Mouse (Mus musculus) forebrain, embryonic 15.5 days (tissue): Measurements from ENCODE around the gene Caln1. TPM values are rescaled to one million over a fixed set of nuclear protein-coding genes. Genes with fewer than 3 reads are reported as not detected.
A peak's percentile ranks its signal among the peaks of the same experiment; 100 is the strongest.

Experiments used
- ATAC-seq: fragments of 200-750 bp; cut with Nextera tagmentation; replicated peaks from 2 replicates; pipeline ENCODE4 v1.8.0; 2017; ENCODE audit warnings: mild to moderate bottlenecking, moderate TSS enrichment, moderate library complexity
- H3K27ac ChIP-seq: fragments of 300-500 bp; sonication (generic); replicated peaks from 2 replicates; pipeline ENCODE4 v1.5.1; 2015; ENCODE audit warnings: mild to moderate bottlenecking, inconsistent platforms
- H3K27me3 ChIP-seq: fragments of 300-500 bp; sonication (generic); 2 replicates; pipeline ENCODE4 v1.6.1; 2015; ENCODE audit warnings: inconsistent platforms
- H3K36me3 ChIP-seq: fragments of 300-500 bp; sonication (generic); 2 replicates; pipeline ENCODE4 v1.6.1; 2015; ENCODE audit warnings: mild to moderate bottlenecking, inconsistent platforms
- H3K4me1 ChIP-seq: fragments of 300-500 bp; sonication (generic); 2 replicates; pipeline ENCODE4 v1.6.1; 2015; ENCODE audit warnings: inconsistent platforms
- H3K4me2 ChIP-seq: fragments of 300-500 bp; sonication (generic); replicated peaks from 2 replicates; pipeline ENCODE4 v1.6.1; 2015; ENCODE audit warnings: mild to moderate bottlenecking, inconsistent platforms
- H3K4me3 ChIP-seq: fragments of 300-500 bp; sonication (generic); 2 replicates; pipeline ENCODE4 v1.5.1; 2015; ENCODE audit warnings: mild to moderate bottlenecking, inconsistent platforms
- H3K9ac ChIP-seq: fragments of 300-500 bp; sonication (generic); replicated peaks from 2 replicates; pipeline ENCODE4 v1.6.1; 2015; ENCODE audit warnings: mild to moderate bottlenecking, inconsistent platforms
- H3K9me3 ChIP-seq: fragments of 300-500 bp; sonication (generic); 2 replicates; pipeline ENCODE4 v1.6.1; 2016; ENCODE audit warnings: inconsistent platforms
- WGBS: fragments of 180-500 bp; shearing (Covaris S2); methylation state at CpG from one replicate; pipeline ENCODE4 v1.1.7; 2015; ENCODE audit warnings: mixed read lengths; 5-methylcytosine and 5-hydroxymethylcytosine counted together
- polyA plus RNA-seq: library from polyadenylated mRNA; unstranded; fragments of >200 nt; fragmentation: Nextera tagmentation; extraction: Ambion mirVana; gene quantifications from 2 replicates; pipeline ENCODE4 v1.2.1, GENCODE M21; 2015

Gene Caln1
- polyA plus RNA-seq, 1 experiment from 2014 or later = 17.5 TPM

- Histone ChIP-seq H3K9me3 (no peaks in the 10 kb centered on the region), H3K4me1 (peaks cover 3% of the 10 kb centered on the region; the same call in 1 of the 2 replicates), H3K27me3 (no peaks in the 10 kb centered on the region), H3K4me2 (peak overlapping the region; percentile 17), H3K36me3 (no peaks in the 10 kb centered on the region), H3K9ac (no peak overlapping the region), H3K27ac (no peak overlapping the region), H3K4me3 (no peak overlapping the region)
- 10% methylated on average over 11 of the region's 11 CpGs for WGBS
- no peak for ATAC-seq
Measured at GRCm38 (mm10) chr5:130852182-130852581, 482.9 kb downstream of the Caln1 start.

GRCm38 (mm10) chr5:130853371-130853770 is 484.1 kb downstream of the Caln1 start:
- no peak overlapping the region for H3K4me2 ChIP-seq
- 0 out of 2 replicates have a peak, but pooled peaks have one; percentile 32 for ATAC-seq
- H3K9me3 ChIP-seq = no peaks in the 10 kb centered on the region
- under 1% methylated on average over 10 of the region's 10 CpGs for WGBS
- H3K27me3 ChIP-seq = no peaks in the 10 kb centered on the region
- H3K4me3 ChIP-seq = no peak overlapping the region
- no peak overlapping the region for H3K27ac ChIP-seq
- H3K36me3 ChIP-seq = no peaks in the 10 kb centered on the region
- peaks cover 3% of the 10 kb centered on the region; the same call in 1 of the 2 replicates for H3K4me1 ChIP-seq
- no peak overlapping the region for H3K9ac ChIP-seq

- Histone ChIP-seq H3K36me3 (no peaks in the 10 kb centered on the region), H3K9me3 (no peaks in the 10 kb centered on the region), H3K9ac (no peak overlapping the region), H3K4me3 (no peak overlapping the region), H3K27ac (no peak overlapping the region), H3K4me1 (peaks cover 3% of the 10 kb centered on the region; the same call in 1 of the 2 replicates), H3K4me2 (no peak overlapping the region), H3K27me3 (no peaks in the 10 kb centered on the region)
- ATAC-seq = no peak
- WGBS = 75% methylated on average over 7 of the region's 7 CpGs
Measured at GRCm38 (mm10) chr5:130854430-130854829, 485.2 kb downstream of the Caln1 start.

GRCm38 (mm10) chr5:130858148-130858547 is 488.9 kb downstream of the Caln1 start:
- no peak overlapping the region for H3K27ac ChIP-seq
- no peaks in the 10 kb centered on the region for H3K9me3 ChIP-seq
- H3K4me2 ChIP-seq = no peak overlapping the region
- no peak overlapping the region for H3K9ac ChIP-seq
- no peak overlapping the region for H3K4me3 ChIP-seq
- H3K4me1 ChIP-seq = no peaks in the 10 kb centered on the region
- 0 out of 2 replicates have a peak, but pooled peaks have one; percentile 41 for ATAC-seq
- H3K36me3 ChIP-seq = no peaks in the 10 kb centered on the region
- WGBS = 26% methylated on average over 8 of the region's 8 CpGs
- no peaks in the 10 kb centered on the region for H3K27me3 ChIP-seq

- Histone ChIP-seq H3K9me3 (no peaks in the 10 kb centered on the region), H3K27ac (no peak overlapping the region), H3K9ac (no peak overlapping the region), H3K4me2 (no peak overlapping the region), H3K4me1 (no peaks in the 10 kb centered on the region), H3K36me3 (no peaks in the 10 kb centered on the region), H3K4me3 (no peak overlapping the region), H3K27me3 (no peaks in the 10 kb centered on the region)
- WGBS = 82% methylated on average over 3 of the region's 3 CpGs
- ATAC-seq = no peak
Measured at GRCm38 (mm10) chr5:130858706-130859105, 489.5 kb downstream of the Caln1 start.

- no peak overlapping the region for H3K27ac ChIP-seq
- 30% methylated on average over 6 of the region's 6 CpGs for WGBS
- H3K4me1 ChIP-seq = no peaks in the 10 kb centered on the region
- no peaks in the 10 kb centered on the region for H3K9me3 ChIP-seq
- no peak for ATAC-seq
- no peak overlapping the region for H3K9ac ChIP-seq
- H3K4me2 ChIP-seq = no peak overlapping the region
- no peak overlapping the region for H3K4me3 ChIP-seq
- no peaks in the 10 kb centered on the region for H3K27me3 ChIP-seq
- no peaks in the 10 kb centered on the region for H3K36me3 ChIP-seq
Measured at GRCm38 (mm10) chr5:130859736-130860135, 490.5 kb downstream of the Caln1 start.

GRCm38 (mm10) chr5:130862302-130862701 is 493.0 kb downstream of the Caln1 start:
- Histone ChIP-seq H3K4me3 (no peak overlapping the region), H3K36me3 (no peaks in the 10 kb centered on the region), H3K4me2 (no peak overlapping the region), H3K4me1 (no peaks in the 10 kb centered on the region), H3K27me3 (no peaks in the 10 kb centered on the region), H3K27ac (no peak overlapping the region), H3K9me3 (no peaks in the 10 kb centered on the region), H3K9ac (no peak overlapping the region)
- WGBS = 56% methylated on average over 5 of the region's 5 CpGs
- no peak for ATAC-seq

- WGBS = 81% methylated on average over 1 of the region's 1 CpGs
- H3K27me3 ChIP-seq = no peaks in the 10 kb centered on the region
- H3K36me3 ChIP-seq = no peaks in the 10 kb centered on the region
- H3K4me3 ChIP-seq = no peak overlapping the region
- H3K27ac ChIP-seq = no peak overlapping the region
- no peak for ATAC-seq
- no peak overlapping the region for H3K4me2 ChIP-seq
- H3K4me1 ChIP-seq = no peaks in the 10 kb centered on the region
- H3K9ac ChIP-seq = no peak overlapping the region
- no peaks in the 10 kb centered on the region for H3K9me3 ChIP-seq
Measured at GRCm38 (mm10) chr5:130869869-130870268, 500.6 kb downstream of the Caln1 start.

- Histone ChIP-seq H3K4me3 (no peak overlapping the region), H3K27ac (peak overlapping the region; percentile 40; the same call in 1 of the 2 replicates)
- 52% methylated on average over 8 of the region's 8 CpGs for WGBS
Measured at GRCm38 (mm10) chr5:130871086-130871485, 501.8 kb downstream of the Caln1 start.

GRCm38 (mm10) chr5:130875391-130875790 is 506.1 kb downstream of the Caln1 start:
- H3K4me2 ChIP-seq = no peak overlapping the region
- no peaks in the 10 kb centered on the region for H3K27me3 ChIP-seq
- no peak for ATAC-seq
- H3K4me1 ChIP-seq = no peaks in the 10 kb centered on the region
- H3K27ac ChIP-seq = no peak overlapping the region
- no peaks in the 10 kb centered on the region for H3K36me3 ChIP-seq
- no peak overlapping the region for H3K9ac ChIP-seq
- no peaks in the 10 kb centered on the region for H3K9me3 ChIP-seq
- WGBS = 88% methylated on average over 3 of the region's 3 CpGs
- H3K4me3 ChIP-seq = no peak overlapping the region

More at GRCm38 (mm10) chr5:130871086-130871485, 501.8 kb downstream of the Caln1 start:
- no peak overlapping the region for H3K9ac ChIP-seq
- no peaks in the 10 kb centered on the region for H3K27me3 ChIP-seq
- no peaks in the 10 kb centered on the region for H3K9me3 ChIP-seq
- no peaks in the 10 kb centered on the region for H3K36me3 ChIP-seq
- no peak for ATAC-seq
- no peaks in the 10 kb centered on the region for H3K4me1 ChIP-seq
- H3K4me2 ChIP-seq = no peak overlapping the region

GRCm38 (mm10) chr5:130880331-130880730 is 511.1 kb downstream of the Caln1 start:
- Histone ChIP-seq H3K27ac (0 out of 2 replicates have a peak overlapping the region, but pooled peaks have one; percentile 25), H3K4me1 (no peaks in the 10 kb centered on the region), H3K27me3 (no peaks in the 10 kb centered on the region), H3K36me3 (no peaks in the 10 kb centered on the region), H3K4me2 (no peak overlapping the region), H3K9me3 (no peaks in the 10 kb centered on the region), H3K4me3 (no peak overlapping the region), H3K9ac (no peak overlapping the region)
- no peak for ATAC-seq
- 69% methylated on average over 5 of the region's 5 CpGs for WGBS

GRCm38 (mm10) chr5:130891735-130892134 is 522.5 kb downstream of the Caln1 start:
- no peak overlapping the region for H3K4me3 ChIP-seq

GRCm38 (mm10) chr5:130895991-130896390 is 526.7 kb downstream of the Caln1 start:
- no peak overlapping the region for H3K4me3 ChIP-seq
- H3K27ac ChIP-seq = no peak overlapping the region
- peaks cover 13% of the 10 kb centered on the region for H3K4me1 ChIP-seq
- H3K9ac ChIP-seq = no peak overlapping the region
- no peaks in the 10 kb centered on the region for H3K9me3 ChIP-seq
- no peaks in the 10 kb centered on the region for H3K36me3 ChIP-seq
- no peak overlapping the region for H3K4me2 ChIP-seq
- H3K27me3 ChIP-seq = no peaks in the 10 kb centered on the region
- WGBS = 99% methylated on average over 3 of the region's 3 CpGs
- ATAC-seq = no peak

More at GRCm38 (mm10) chr5:130891735-130892134, 522.5 kb downstream of the Caln1 start:
- H3K4me1 ChIP-seq = peaks cover 13% of the 10 kb centered on the region
- H3K36me3 ChIP-seq = no peaks in the 10 kb centered on the region
- H3K4me2 ChIP-seq = no peak overlapping the region
- no peaks in the 10 kb centered on the region for H3K27me3 ChIP-seq
- no peak overlapping the region for H3K9ac ChIP-seq
- H3K9me3 ChIP-seq = no peaks in the 10 kb centered on the region
- H3K27ac ChIP-seq = no peak overlapping the region
- 38% methylated on average over 5 of the region's 5 CpGs for WGBS
- no peak for ATAC-seq
